ENCODE assay signal across 15 mouse cellular contexts in genomic region chr7:45175929-45176328, GRCm38 (mm10). TPM values are rescaled to one million over a fixed set of nuclear protein-coding genes. Genes with fewer than 3 reads are reported as not detected.
DNase-seq lines count a peak whose midpoint lies in the region; ATAC-seq and TF ChIP-seq lines count a peak whose summit lies in the region.
"Had no signal": no experiment of that assay in that cellular context is flagged by ENCODE, and none has a peak within 500 bp of the region (broad histone marks: within the 10 kb centered on the region; RNA-seq: fewer than 3 reads in every experiment).

No protein-coding gene starts in this region.

- H3K4me2 ChIP-seq in heart, postnatal 0 days (ENCODE audit: low read depth, low read length), result peak overlapping the region; percentile 25
- 0 out of 2 replicates have a peak overlapping the region, but pooled peaks have one; percentile 1 for H3K4me2 ChIP-seq in embryonic facial prominence, embryonic 11.5 days (ENCODE audit: low read depth, low read length)
- H3K4me2 ChIP-seq in forebrain, postnatal 0 days (ENCODE audit: low read depth), result peak overlapping the region; percentile 36
- peak overlapping the region; percentile 28 for H3K4me2 ChIP-seq in midbrain, embryonic 13.5 days (replicated peaks)

- TF ChIP-seq EP300 in heart, postnatal 0 days (IDR thresholded peaks at IDR 0.05; ENCODE audit: low read depth), result no peak

- 2% methylated on average over 23 of the region's 23 CpGs for WGBS in heart, postnatal 0 days
- under 1% methylated on average over 23 of the region's 23 CpGs for WGBS in embryonic facial prominence, embryonic 11.5 days
- WGBS in forebrain, postnatal 0 days, result under 1% methylated on average over 23 of the region's 23 CpGs
- 3% methylated on average over 23 of the region's 23 CpGs for WGBS in midbrain, embryonic 13.5 days

- H3K4me1 ChIP-seq in heart, postnatal 0 days (ENCODE audit: control insufficient read depth, insufficient read depth), result no peaks in the 10 kb centered on the region
- no peaks in the 10 kb centered on the region; the same call in 1 of the 2 replicates for H3K4me1 ChIP-seq in embryonic facial prominence, embryonic 11.5 days (ENCODE audit: control insufficient read depth, insufficient read depth, low read length)
- no peaks in the 10 kb centered on the region; the same call in 1 of the 2 replicates for H3K4me1 ChIP-seq in forebrain, postnatal 0 days (ENCODE audit: insufficient read depth)
- H3K4me1 ChIP-seq in midbrain, embryonic 13.5 days (replicated peaks), result peaks cover 22% of the 10 kb centered on the region

- ATAC-seq in heart, postnatal 0 days (ENCODE audit: insufficient read depth, low read depth), result no peak
- ATAC-seq in embryonic facial prominence, embryonic 11.5 days (replicated peaks; ENCODE audit: insufficient number of reproducible peaks, low FRiP score, low TSS enrichment, low read depth), result peak; percentile 26; the same call in 1 of the 2 replicates
- no peak for ATAC-seq in forebrain, postnatal 0 days
- ATAC-seq in midbrain, embryonic 13.5 days, result 0 out of 2 replicates have a peak, but pooled peaks have one; percentile 20

- TF ChIP-seq CTCF in heart, postnatal 0 days (IDR thresholded peaks at IDR 0.05; ENCODE audit: low read depth), result no peak
- TF ChIP-seq CTCF in forebrain, postnatal 0 days (IDR thresholded peaks at IDR 0.05; ENCODE audit: low read depth), result no peak

- H3K36me3 ChIP-seq in heart, postnatal 0 days (replicated peaks; ENCODE audit: control insufficient read depth, insufficient read depth, low read length), result no peaks in the 10 kb centered on the region
- no peaks in the 10 kb centered on the region for H3K36me3 ChIP-seq in embryonic facial prominence, embryonic 11.5 days (replicated peaks; ENCODE audit: control insufficient read depth, insufficient read depth, low read depth, low read length)
- no peaks in the 10 kb centered on the region for H3K36me3 ChIP-seq in forebrain, postnatal 0 days (ENCODE audit: insufficient read depth)
- no peaks in the 10 kb centered on the region for H3K36me3 ChIP-seq in midbrain, embryonic 13.5 days
- H3K36me3 ChIP-seq: G1E had no signal

- H3K4me3 ChIP-seq in heart, postnatal 0 days (ENCODE audit: low read depth, low read length), result peak overlapping the region; percentile 27
- no peak overlapping the region for H3K4me3 ChIP-seq in embryonic facial prominence, embryonic 11.5 days (ENCODE audit: low read depth, low read length)
- H3K4me3 ChIP-seq in forebrain, postnatal 0 days (ENCODE audit: low read depth, low read length), result peak overlapping the region; percentile 22
- peak overlapping the region; percentile 13 for H3K4me3 ChIP-seq in midbrain, embryonic 13.5 days (replicated peaks)

- DNase-seq in heart, postnatal 0 days (ENCODE audit: low spot score), result no peak
- no peak for DNase-seq in heart, postnatal 14 days
- DNase-seq in embryonic facial prominence, embryonic 11.5 days (ENCODE audit: low spot score), result no peak
- DNase-seq in forebrain, postnatal 0 days, result no peak
- DNase-seq in urinary bladder, postnatal 36 days (ENCODE audit: low spot score in 2 of 2), result no peak
- no peak for DNase-seq in kidney, adult 11 months
- no peak for DNase-seq in layer of hippocampus, adult 8-10 months (ENCODE audit: low spot score in 2 of 2)
- DNase-seq: adrenal gland, postnatal 10 days; gastrocnemius, postnatal 36 days; retina, postnatal 1 day; thymus, postnatal 14 days had no signal

- intact Hi-C loops in heart, postnatal 14 days (cut with DNase I), result no loop called here

- H3K9me3 ChIP-seq in heart, postnatal 0 days (replicated peaks; ENCODE audit: control insufficient read depth, low read length), result peaks cover 7% of the 10 kb centered on the region; the same call in 1 of the 2 replicates
- H3K9me3 ChIP-seq in embryonic facial prominence, embryonic 11.5 days (replicated peaks; ENCODE audit: control insufficient read depth, low read length), result no peaks in the 10 kb centered on the region
- H3K9me3 ChIP-seq in forebrain, postnatal 0 days (ENCODE audit: low read length), result no peaks in the 10 kb centered on the region
- no peaks in the 10 kb centered on the region for H3K9me3 ChIP-seq in midbrain, embryonic 13.5 days

- H3K27ac ChIP-seq in heart, postnatal 0 days (ENCODE audit: low read depth), result no peak overlapping the region
- H3K27ac ChIP-seq in embryonic facial prominence, embryonic 11.5 days (replicated peaks; ENCODE audit: low read depth, low read length), result no peak overlapping the region
- H3K27ac ChIP-seq in forebrain, postnatal 0 days (ENCODE audit: low read depth, low read length), result no peak overlapping the region
- H3K27ac ChIP-seq in midbrain, embryonic 13.5 days, result no peak overlapping the region

- no peak overlapping the region for H3K9ac ChIP-seq in heart, postnatal 0 days (replicated peaks; ENCODE audit: low read depth, low read length)
- no peak overlapping the region for H3K9ac ChIP-seq in embryonic facial prominence, embryonic 11.5 days (replicated peaks; ENCODE audit: low read length)
- 0 out of 2 replicates have a peak overlapping the region, but pooled peaks have one; percentile 6 for H3K9ac ChIP-seq in forebrain, postnatal 0 days
- no peak overlapping the region for H3K9ac ChIP-seq in midbrain, embryonic 13.5 days (replicated peaks)

- H3K27me3 ChIP-seq in heart, postnatal 0 days (ENCODE audit: control insufficient read depth, insufficient read depth, low read length), result peaks cover 79% of the 10 kb centered on the region
- peaks cover 73% of the 10 kb centered on the region for H3K27me3 ChIP-seq in embryonic facial prominence, embryonic 11.5 days (ENCODE audit: control insufficient read depth, insufficient read depth, low read length)
- H3K27me3 ChIP-seq in forebrain, postnatal 0 days (ENCODE audit: insufficient read depth, low read length), result peaks cover 67% of the 10 kb centered on the region
- H3K27me3 ChIP-seq in midbrain, embryonic 13.5 days, result peaks cover 83% of the 10 kb centered on the region

RNA-seq across cellular contexts. Expression of gene Gfy, which starts 3.4 kb away (rescaled TPM):
- not detected in 2 replicates for total RNA-seq in heart, postnatal 0 days (2014; rRNA removed; ENCODE audit: low replicate concordance)
- polyA plus RNA-seq in heart, postnatal 0 days (2015; fragmentation: Nextera tagmentation; extraction: Ambion mirVana), result not detected in 2 replicates
- not detected for total RNA-seq in heart, postnatal 14 days (2021)
- 0.52 and 0.81 TPM in 2 replicates for polyA plus RNA-seq in embryonic facial prominence, embryonic 11.5 days (2014; fragmentation: Nextera tagmentation; extraction: Ambion mirVana)
- total RNA-seq in forebrain, postnatal 0 days (2014; rRNA removed), result not detected in 2 replicates
- 0.21 TPM in 1 of 2 replicates, not detected in the other for polyA plus RNA-seq in forebrain, postnatal 0 days (2015; fragmentation: Nextera tagmentation; extraction: Ambion mirVana)
- polyA plus RNA-seq in midbrain, embryonic 13.5 days (2015; fragmentation: Nextera tagmentation; extraction: Ambion mirVana), result not detected in 2 replicates
- total RNA-seq in layer of hippocampus, adult 8-10 months (2022), result under 1 TPM in 2 of 4 experiments, not detected in 2; 0.20 to 0.51 TPM
- total RNA-seq: adrenal gland, postnatal 10 days; gastrocnemius, postnatal 36 days; megakaryocyte progenitor cell, adult 5-6 weeks had no signal
- polyA plus RNA-seq: G1E had no signal

RNA-seq across cellular contexts. Expression of gene Pth2, which starts 4.9 kb away (rescaled TPM):
- total RNA-seq in heart, postnatal 0 days (2014; rRNA removed; ENCODE audit: low replicate concordance), result not detected in 2 replicates
- polyA plus RNA-seq in heart, postnatal 0 days (2015; fragmentation: Nextera tagmentation; extraction: Ambion mirVana), result not detected in 2 replicates
- total RNA-seq in heart, postnatal 14 days (2021), result not detected
- polyA plus RNA-seq in embryonic facial prominence, embryonic 11.5 days (2014; fragmentation: Nextera tagmentation; extraction: Ambion mirVana), result not detected in 2 replicates
- total RNA-seq in forebrain, postnatal 0 days (2014; rRNA removed), result not detected in 2 replicates
- polyA plus RNA-seq in forebrain, postnatal 0 days (2015; fragmentation: Nextera tagmentation; extraction: Ambion mirVana), result 0.34 and 0.48 TPM in 2 replicates
- 1.8 and 2.1 TPM in 2 replicates for polyA plus RNA-seq in midbrain, embryonic 13.5 days (2015; fragmentation: Nextera tagmentation; extraction: Ambion mirVana)
- total RNA-seq in layer of hippocampus, adult 8-10 months (2022), result not detected
- total RNA-seq: adrenal gland, postnatal 10 days; G1E; gastrocnemius, postnatal 36 days; left cerebral cortex, postnatal 14 days; megakaryocyte progenitor cell, adult 5-6 weeks had no signal
- polyA plus RNA-seq: G1E had no signal

RNA-seq across cellular contexts. Expression of gene Slc17a7, which starts 12.2 kb away (rescaled TPM):
- total RNA-seq in heart, postnatal 0 days (2014; rRNA removed; ENCODE audit: low replicate concordance), result 7.5 and 12.7 TPM in 2 replicates
- polyA plus RNA-seq in heart, postnatal 0 days (2015; fragmentation: Nextera tagmentation; extraction: Ambion mirVana), result 4.3 and 5.4 TPM in 2 replicates
- 10 to 100 TPM in 1 of 2 experiments, 1 to 10 TPM in 1; 8.1 to 11.5 TPM for total RNA-seq in heart, postnatal 14 days (2021)
- 1.1 and 1.6 TPM in 2 replicates for polyA plus RNA-seq in embryonic facial prominence, embryonic 11.5 days (2014; fragmentation: Nextera tagmentation; extraction: Ambion mirVana)
- total RNA-seq in forebrain, postnatal 0 days (2014; rRNA removed), result 71.4 and 87.5 TPM in 2 replicates
- polyA plus RNA-seq in forebrain, postnatal 0 days (2015; fragmentation: Nextera tagmentation; extraction: Ambion mirVana), result 47.6 and 50.3 TPM in 2 replicates
- polyA plus RNA-seq in midbrain, embryonic 13.5 days (2015; fragmentation: Nextera tagmentation; extraction: Ambion mirVana), result 0.34 and 1.8 TPM in 2 replicates
- 1,000 to 10,000 TPM; 1,166 to 1,245 (median 1,206) TPM for total RNA-seq in layer of hippocampus, adult 8-10 months (2022)
- total RNA-seq: megakaryocyte progenitor cell, adult 5-6 weeks had no signal

RNA-seq across cellular contexts. Expression of gene Aldh16a1, which starts 21.5 kb away (rescaled TPM):
- 29.2 and 40.1 TPM in 2 replicates for total RNA-seq in heart, postnatal 0 days (2014; rRNA removed; ENCODE audit: low replicate concordance)
- polyA plus RNA-seq in heart, postnatal 0 days (2015; fragmentation: Nextera tagmentation; extraction: Ambion mirVana), result 18.2 and 22.8 TPM in 2 replicates
- 10 to 100 TPM; 20.3 to 27.3 TPM for total RNA-seq in heart, postnatal 14 days (2021)
- polyA plus RNA-seq in embryonic facial prominence, embryonic 11.5 days (2014; fragmentation: Nextera tagmentation; extraction: Ambion mirVana), result 32.3 and 39.1 TPM in 2 replicates
- total RNA-seq in forebrain, postnatal 0 days (2014; rRNA removed), result 10.2 and 14.2 TPM in 2 replicates
- polyA plus RNA-seq in forebrain, postnatal 0 days (2015; fragmentation: Nextera tagmentation; extraction: Ambion mirVana), result 13.3 TPM in 2 replicates
- polyA plus RNA-seq in midbrain, embryonic 13.5 days (2015; fragmentation: Nextera tagmentation; extraction: Ambion mirVana), result 24.7 and 27.2 TPM in 2 replicates
- 10 to 100 TPM; 16.9 to 18.6 (median 17.6) TPM for total RNA-seq in layer of hippocampus, adult 8-10 months (2022)

RNA-seq across cellular contexts. Expression of gene Pih1d1, which starts 21.8 kb away (rescaled TPM):
- 142 and 152 TPM in 2 replicates for total RNA-seq in heart, postnatal 0 days (2014; rRNA removed; ENCODE audit: low replicate concordance)
- polyA plus RNA-seq in heart, postnatal 0 days (2015; fragmentation: Nextera tagmentation; extraction: Ambion mirVana), result 56.3 and 60.0 TPM in 2 replicates
- total RNA-seq in heart, postnatal 14 days (2021), result 10 to 100 TPM; 27.7 to 31.2 TPM
- polyA plus RNA-seq in embryonic facial prominence, embryonic 11.5 days (2014; fragmentation: Nextera tagmentation; extraction: Ambion mirVana), result 102 and 104 TPM in 2 replicates
- 112 and 117 TPM in 2 replicates for total RNA-seq in forebrain, postnatal 0 days (2014; rRNA removed)
- 74.3 and 80.4 TPM in 2 replicates for polyA plus RNA-seq in forebrain, postnatal 0 days (2015; fragmentation: Nextera tagmentation; extraction: Ambion mirVana)
- 93.0 and 96.0 TPM in 2 replicates for polyA plus RNA-seq in midbrain, embryonic 13.5 days (2015; fragmentation: Nextera tagmentation; extraction: Ambion mirVana)
- total RNA-seq in layer of hippocampus, adult 8-10 months (2022), result 10 to 100 TPM; 37.5 to 56.7 (median 46.3) TPM

Comparison
In these comparisons a context has a peak if more than half of its experiments do, and no peak if none do; other contexts are left out.
1. ATAC-seq: peak in embryonic facial prominence, embryonic 11.5 days (single experiment) and midbrain, embryonic 13.5 days (single experiment); none in heart, postnatal 0 days (single experiment) and forebrain, postnatal 0 days (single experiment).
2. RNA of gene Slc17a7, which starts 12.2 kb away (total RNA-seq): 1,166 to 1,245 TPM in layer of hippocampus, adult 8-10 months; 71.4 to 87.5 TPM in forebrain, postnatal 0 days, 7.5 to 12.7 TPM in heart, postnatal 0 days and 8.1 to 11.5 TPM in heart, postnatal 14 days; every median in the first group is over 10 times any median in the second.
3. Peak in every context shown above with its lines, with median percentiles within 50 percentile points of each other: H3K4me2 ChIP-seq.